Mouse (Mus musculus): ENCODE measurements around the gene Eif3k. TPM values are rescaled to one million over a fixed set of nuclear protein-coding genes. Genes with fewer than 3 reads are reported as not detected.
A peak's percentile ranks its signal among the peaks of the same experiment; 100 is the strongest.

The Eif3k gene
- polyA plus RNA-seq, 1 experiment = 343 TPM

DNA sequence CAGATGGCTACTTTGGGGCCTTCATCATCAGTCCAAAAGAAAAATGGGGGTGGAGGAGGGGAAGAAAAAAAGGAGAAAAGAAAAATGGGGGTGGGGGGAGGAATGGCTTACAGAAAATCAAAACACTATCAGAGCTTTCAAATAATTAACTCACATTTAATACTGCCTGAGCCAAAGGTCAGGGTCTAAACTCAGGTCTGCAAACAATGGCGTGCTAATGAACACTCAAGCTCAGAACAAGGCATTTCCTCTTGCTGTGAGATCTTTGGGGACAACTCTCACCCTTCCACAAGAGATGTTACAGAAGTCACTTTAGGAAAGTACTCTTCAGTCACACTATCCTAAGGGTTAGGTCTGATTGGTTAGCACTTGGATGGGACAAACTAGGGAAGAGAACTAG is 22.9 kb downstream of the Eif3k start:
- TF ChIP-seq CTCF (conservative IDR thresholded peaks at IDR 0.05; ENCODE audit: insufficient read depth, insufficient read length, low read depth, low read length) = no peak
- no peak for TF ChIP-seq POLR2A (IDR thresholded peaks at IDR 0.05; ENCODE audit: low read depth, low read length)
- H3K4me1 ChIP-seq (ENCODE audit: control insufficient read depth, insufficient read depth, low read length) = peaks cover 43% of the 10 kb centered on the region
- peak overlapping the region; percentile 69 for H3K27ac ChIP-seq (ENCODE audit: insufficient read depth, low read depth, low read length)
- no peaks in the 10 kb centered on the region; the same call in 1 of the 2 replicates for H3K36me3 ChIP-seq (ENCODE audit: control insufficient read depth, insufficient read depth, low read length)
- H3K27me3 ChIP-seq (replicated peaks; ENCODE audit: control insufficient read depth, insufficient read depth, low read length) = no peaks in the 10 kb centered on the region
- no peak overlapping the region for H3K4me3 ChIP-seq (ENCODE audit: insufficient read depth, low read depth, low read length)
- peak; percentile 75 for DNase-seq
- 3% methylated on average over 1 of the region's 1 CpGs for WGBS

DNA sequence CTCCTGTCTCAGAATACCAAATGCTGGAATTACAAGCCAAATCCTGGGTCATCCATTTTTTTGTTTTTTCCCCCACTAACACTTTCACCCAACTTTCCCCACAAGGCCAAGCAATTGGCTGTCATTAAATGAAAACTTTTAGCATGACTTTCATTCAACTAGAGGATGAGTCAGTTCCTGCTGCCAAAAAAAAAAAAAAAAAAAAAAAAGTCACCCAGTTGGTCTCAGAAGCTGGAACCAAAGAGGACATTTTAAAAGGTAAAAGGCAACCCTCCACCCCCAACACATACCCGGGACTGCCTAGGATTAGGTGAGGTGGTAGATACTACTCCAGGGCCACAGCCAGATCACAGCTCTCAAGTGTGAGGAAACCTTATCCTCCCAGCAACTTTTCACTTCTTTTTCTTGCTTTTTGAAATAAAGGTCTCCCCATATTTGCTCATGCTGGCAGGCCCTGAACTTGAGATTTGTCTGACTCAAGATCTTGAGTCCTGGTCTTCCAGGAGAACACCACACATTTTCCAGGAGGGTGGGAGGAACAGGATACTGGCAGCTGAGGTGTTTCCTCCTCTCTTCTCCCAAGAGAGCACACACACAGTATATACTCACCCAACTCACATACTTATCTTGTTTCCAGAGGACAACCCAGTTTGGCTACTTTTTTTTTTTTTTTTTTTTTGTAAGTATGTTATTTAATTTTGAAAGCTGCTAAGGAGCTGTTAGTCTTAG is 23.5 kb downstream of the Eif3k start:
- H3K27me3 ChIP-seq (replicated peaks; ENCODE audit: control insufficient read depth, insufficient read depth, low read length) = no peaks in the 10 kb centered on the region
- 24% methylated on average over 1 of the region's 1 CpGs for WGBS
- no peak for DNase-seq
- peaks cover 49% of the 10 kb centered on the region for H3K4me1 ChIP-seq (ENCODE audit: control insufficient read depth, insufficient read depth, low read length)
- TF ChIP-seq CTCF (conservative IDR thresholded peaks at IDR 0.05; ENCODE audit: insufficient read depth, insufficient read length, low read depth, low read length) (no peak), POLR2A (IDR thresholded peaks at IDR 0.05; ENCODE audit: low read depth, low read length) (no peak)
- peak overlapping the region; percentile 84 for H3K27ac ChIP-seq (ENCODE audit: insufficient read depth, low read depth, low read length)
- H3K36me3 ChIP-seq (ENCODE audit: control insufficient read depth, insufficient read depth, low read length) = no peaks in the 10 kb centered on the region; the same call in 1 of the 2 replicates
- no peak overlapping the region; the same call in 1 of the 2 replicates for H3K4me3 ChIP-seq (ENCODE audit: insufficient read depth, low read depth, low read length)

DNA sequence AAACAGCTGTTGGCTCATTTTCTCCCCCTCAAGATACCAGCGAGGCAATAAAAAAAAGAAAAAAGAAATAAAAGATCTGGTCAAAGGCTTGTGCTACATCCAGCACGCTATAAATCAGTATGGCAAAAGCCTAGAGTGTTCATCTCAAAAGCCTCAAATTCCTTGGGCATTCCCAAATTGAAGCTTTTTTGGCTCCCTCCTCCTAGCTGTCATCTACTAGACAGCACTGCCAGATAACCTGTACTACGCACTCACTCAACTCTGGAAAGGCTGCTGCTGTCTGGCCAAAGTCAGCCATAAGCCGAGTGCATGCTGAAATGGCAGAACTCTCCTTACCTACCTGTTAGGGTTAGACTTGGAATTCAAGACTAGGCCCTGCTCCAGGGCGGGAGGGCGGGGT is 24.4 kb downstream of the Eif3k start:
- peak overlapping the region; percentile 54 for H3K27ac ChIP-seq (ENCODE audit: insufficient read depth, low read depth, low read length)
- TF ChIP-seq CTCF (conservative IDR thresholded peaks at IDR 0.05; ENCODE audit: insufficient read depth, insufficient read length, low read depth, low read length) = no peak
- no peak for TF ChIP-seq POLR2A (IDR thresholded peaks at IDR 0.05; ENCODE audit: low read depth, low read length)
- peaks cover 52% of the 10 kb centered on the region for H3K4me1 ChIP-seq (ENCODE audit: control insufficient read depth, insufficient read depth, low read length)
- 23% methylated on average over 6 of the region's 6 CpGs for WGBS
- DNase-seq = peak; percentile 72
- H3K27me3 ChIP-seq (replicated peaks; ENCODE audit: control insufficient read depth, insufficient read depth, low read length) = no peaks in the 10 kb centered on the region
- H3K36me3 ChIP-seq (ENCODE audit: control insufficient read depth, insufficient read depth, low read length) = no peaks in the 10 kb centered on the region; the same call in 1 of the 2 replicates
- H3K4me3 ChIP-seq (ENCODE audit: insufficient read depth, low read depth, low read length) = no peak overlapping the region

DNA sequence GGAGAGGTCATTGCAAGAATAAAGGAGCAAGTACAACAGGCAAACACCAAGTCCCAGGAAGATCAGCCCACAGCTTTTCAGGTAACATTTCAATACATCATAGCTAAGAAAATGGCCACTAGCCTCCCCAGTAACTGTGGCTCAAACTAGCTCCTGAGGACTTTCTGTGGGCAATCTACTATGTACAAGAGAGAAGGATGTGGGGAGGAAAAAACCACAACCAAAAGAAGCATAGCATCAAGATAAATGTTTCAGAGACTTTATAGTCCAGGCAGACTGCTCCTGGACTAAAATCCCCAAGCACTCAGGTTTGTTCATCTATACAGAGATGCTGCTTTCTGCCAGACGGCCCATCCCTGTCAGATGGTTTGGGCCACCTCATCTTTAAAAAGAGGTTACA is 25.4 kb downstream of the Eif3k start:
- TF ChIP-seq POLR2A (IDR thresholded peaks at IDR 0.05; ENCODE audit: low read depth, low read length) (no peak), CTCF (conservative IDR thresholded peaks at IDR 0.05; ENCODE audit: insufficient read depth, insufficient read length, low read depth, low read length) (no peak)
- 80% methylated on average over 1 of the region's 1 CpGs for WGBS
- H3K27ac ChIP-seq (ENCODE audit: insufficient read depth, low read depth, low read length) = no peak overlapping the region
- H3K27me3 ChIP-seq (replicated peaks; ENCODE audit: control insufficient read depth, insufficient read depth, low read length) = no peaks in the 10 kb centered on the region
- H3K4me1 ChIP-seq (ENCODE audit: control insufficient read depth, insufficient read depth, low read length) = peaks cover 62% of the 10 kb centered on the region
- no peaks in the 10 kb centered on the region; the same call in 1 of the 2 replicates for H3K36me3 ChIP-seq (ENCODE audit: control insufficient read depth, insufficient read depth, low read length)
- no peak overlapping the region for H3K4me3 ChIP-seq (ENCODE audit: insufficient read depth, low read depth, low read length)
- no peak for DNase-seq

DNA sequence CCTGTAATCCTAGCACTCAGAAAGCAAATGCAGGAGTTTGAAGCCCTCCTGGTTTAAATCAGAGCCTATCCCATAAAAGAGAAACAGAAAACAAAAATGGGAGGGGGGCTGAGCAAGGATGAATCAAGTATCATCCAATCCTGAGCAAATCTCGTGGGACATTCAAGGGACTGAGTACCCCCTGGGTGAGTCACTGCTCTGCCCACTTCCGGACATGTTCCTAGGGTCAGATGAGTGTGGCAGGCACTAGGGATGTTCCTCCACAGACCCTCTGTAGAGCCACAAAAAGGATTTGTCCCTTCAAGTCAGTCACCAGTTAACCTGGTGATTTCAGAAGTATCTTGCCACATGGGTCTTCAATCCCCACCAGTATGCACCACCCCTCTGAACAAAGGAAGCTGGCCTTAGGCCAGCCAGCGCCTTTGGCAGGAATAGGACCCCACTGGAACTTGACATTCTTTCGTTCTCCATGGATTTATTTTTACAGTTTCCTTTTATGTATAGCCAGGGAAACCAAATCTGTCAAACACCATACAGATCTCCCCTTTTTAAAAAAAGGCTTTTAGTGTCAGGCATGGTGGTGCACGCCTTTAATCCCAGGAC is 26.3 kb downstream of the Eif3k start:
- H3K27ac ChIP-seq (ENCODE audit: insufficient read depth, low read depth, low read length) = 0 out of 2 replicates have a peak overlapping the region, but pooled peaks have one; percentile 4

DNA sequence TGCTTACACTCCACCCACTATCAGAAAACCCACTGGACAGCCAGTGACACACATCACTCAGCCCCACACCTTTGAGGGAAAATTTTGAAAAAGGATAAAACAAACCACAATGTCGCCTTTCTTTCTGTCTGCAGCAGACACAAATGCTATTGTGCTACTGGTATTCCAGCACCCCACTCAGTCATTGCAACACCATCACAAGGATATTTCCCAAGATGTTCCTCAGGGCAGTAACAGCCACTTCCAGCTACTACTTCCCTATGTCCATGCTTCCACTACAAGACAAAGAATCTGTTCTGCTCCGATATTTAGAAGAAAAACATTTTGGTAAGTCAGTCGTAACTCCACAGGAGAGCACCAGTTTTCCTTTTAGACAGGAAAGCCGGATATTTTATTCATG is 26.9 kb downstream of the Eif3k start:
- Histone ChIP-seq H3K27ac (ENCODE audit: insufficient read depth, low read depth, low read length) (peak overlapping the region; percentile 33; the same call in 1 of the 2 replicates), H3K27me3 (replicated peaks; ENCODE audit: control insufficient read depth, insufficient read depth, low read length) (no peaks in the 10 kb centered on the region), H3K4me3 (ENCODE audit: insufficient read depth, low read depth, low read length) (no peak overlapping the region), H3K4me1 (ENCODE audit: control insufficient read depth, insufficient read depth, low read length) (peaks cover 71% of the 10 kb centered on the region), H3K36me3 (ENCODE audit: control insufficient read depth, insufficient read depth, low read length) (no peaks in the 10 kb centered on the region; the same call in 1 of the 2 replicates)
- 49% methylated on average over 4 of the region's 4 CpGs for WGBS
- TF ChIP-seq POLR2A (IDR thresholded peaks at IDR 0.05; ENCODE audit: low read depth, low read length) (no peak), CTCF (conservative IDR thresholded peaks at IDR 0.05; ENCODE audit: insufficient read depth, insufficient read length, low read depth, low read length) (no peak)
- DNase-seq = no peak

More for the DNA sequence above, 26.3 kb downstream of the Eif3k start:
- no peak overlapping the region for H3K4me3 ChIP-seq (ENCODE audit: insufficient read depth, low read depth, low read length)
- H3K4me1 ChIP-seq (ENCODE audit: control insufficient read depth, insufficient read depth, low read length) = peaks cover 69% of the 10 kb centered on the region
- H3K36me3 ChIP-seq (ENCODE audit: control insufficient read depth, insufficient read depth, low read length) = no peaks in the 10 kb centered on the region; the same call in 1 of the 2 replicates
- TF ChIP-seq POLR2A (IDR thresholded peaks at IDR 0.05; ENCODE audit: low read depth, low read length) (no peak), CTCF (conservative IDR thresholded peaks at IDR 0.05; ENCODE audit: insufficient read depth, insufficient read length, low read depth, low read length) (no peak)
- DNase-seq = no peak
- 39% methylated on average over 5 of the region's 5 CpGs for WGBS
- H3K27me3 ChIP-seq (replicated peaks; ENCODE audit: control insufficient read depth, insufficient read depth, low read length) = no peaks in the 10 kb centered on the region

Measured in kidney, adult 2 months (tissue).